Mouse (Mus musculus) liver, embryonic 14.5 days (tissue): ENCODE measurements around the gene Adam19. TPM values are rescaled to one million over a fixed set of nuclear protein-coding genes. Genes with fewer than 3 reads are reported as not detected.

Source experiments
- ATAC-seq: fragments of 200-750 bp; cut with Nextera tagmentation; 2 replicates; pipeline ENCODE4 v1.8.0; 2017; ENCODE audit warnings: moderate number of reproducible peaks, mild to moderate bottlenecking, moderate library complexity; ENCODE audit not compliant: insufficient read depth
- DNase-seq, 3 experiments: peaks; one replicate each; pipeline ENCODE4 v3.0.0-alpha.2; 2012 to 2013; ENCODE audit warnings: low read depth in 3 of 3, low spot score in 3 of 3
- H3K27ac ChIP-seq: fragments of 300-500 bp; sonication (generic); 2 replicates; pipeline ENCODE4 v1.5.1; 2014; ENCODE audit warnings: moderate library complexity, mild to moderate bottlenecking, control low read depth, inconsistent platforms
- H3K27me3 ChIP-seq: fragments of 300-500 bp; sonication (generic); 2 replicates; pipeline ENCODE4 v1.6.1; 2014; ENCODE audit warnings: mild to moderate bottlenecking, low read length, moderate library complexity; ENCODE audit not compliant: control insufficient read depth, insufficient read depth
- H3K36me3 ChIP-seq: fragments of 300-500 bp; sonication (generic); replicated peaks from 2 replicates; pipeline ENCODE4 v1.6.1; 2014; ENCODE audit warnings: low read depth; ENCODE audit not compliant: control insufficient read depth, insufficient read depth
- H3K4me1 ChIP-seq, 2 experiments: fragments of 200-500 bp in 1 of 2; fragments of 300-500 bp in 1 of 2; sonication (generic) in 1 of 2; replicated peaks; 2 replicates each; pipeline ENCODE4 v1.6.1; 2012 to 2014; ENCODE audit warnings: antibody characterized with exemption in 1 of 2, inconsistent platforms in 1 of 2, low read length in 1 of 2; ENCODE audit not compliant: control insufficient read depth in 2 of 2, insufficient read depth in 2 of 2
- H3K4me2 ChIP-seq: fragments of 300-500 bp; sonication (generic); 2 replicates; pipeline ENCODE4 v1.6.1; 2014; ENCODE audit warnings: low read depth, mild to moderate bottlenecking, control low read depth, moderate library complexity
- H3K4me3 ChIP-seq, 2 experiments: fragments of 200-500 bp in 1 of 2; fragments of 300-500 bp in 1 of 2; sonication (generic) in 1 of 2; 2 replicates each; pipeline ENCODE4 v1.5.1; 2012 to 2014; ENCODE audit warnings: low read depth in 2 of 2, low read length in 2 of 2, mild to moderate bottlenecking in 2 of 2, control low read depth in 1 of 2, inconsistent platforms in 1 of 2, moderate library complexity in 1 of 2; ENCODE audit not compliant: insufficient read depth in 1 of 2
- H3K9ac ChIP-seq: fragments of 300-500 bp; sonication (generic); replicated peaks from 2 replicates; pipeline ENCODE4 v1.6.1; 2014; ENCODE audit warnings: mild to moderate bottlenecking, control low read depth, moderate library complexity
- H3K9me3 ChIP-seq: fragments of 300-500 bp; sonication (generic); 2 replicates; pipeline ENCODE4 v1.6.1; 2016; ENCODE audit warnings: low read length, mixed read lengths; ENCODE audit not compliant: control insufficient read depth
- CTCF ChIP-seq: IDR thresholded peaks from 2 replicates; pipeline ENCODE4 v1.5.1; 2016; ENCODE audit warnings: antibody characterized with exemption, low read depth, control low read depth
- EP300 ChIP-seq: IDR thresholded peaks from 2 replicates; pipeline ENCODE4 v1.6.1; 2016; ENCODE audit warnings: antibody characterized with exemption, low read depth
- WGBS: fragments of 180-500 bp; shearing (Covaris S2); extraction: QIAGEN DNeasy Blood & Tissue Kit; methylation state at CpG from one replicate; pipeline ENCODE4 v1.1.7; 2014; ENCODE audit not compliant: insufficient replicate concordance; 5-methylcytosine and 5-hydroxymethylcytosine counted together
- microRNA-seq: library from miRNA; unstranded; fragments of <30 nt; microRNA quantifications from one replicate; pipeline ENCODE4, GENCODE M21; 2016
- polyA plus RNA-seq, 2 experiments: library from polyadenylated mRNA; depleted of rRNA in 1 of 2; stranded (reverse) in 1 of 2; unstranded in 1 of 2; fragments of >200 nt; fragmentation: Nextera tagmentation in 1 of 2; extraction: Ambion mirVana in 1 of 2; gene quantifications; 2 replicates each; pipeline versions ENCODE4 v1.2.1 to v1.2.3; 2012 to 2014

Adam19 gene
- polyA plus RNA-seq, 2 experiments = 0.60 to 1.2 TPM

- H3K9me3 ChIP-seq = no peaks in the 10 kb centered on the region
- TF ChIP-seq EP300 (no peak), CTCF (no peak)
- no peak overlapping the region for H3K9ac ChIP-seq
- 45% methylated on average over 3 of the region's 3 CpGs for WGBS
- DNase-seq (no peak), ATAC-seq (no peak)
- no peak overlapping the region for H3K4me3 ChIP-seq
- no peak overlapping the region for H3K27ac ChIP-seq
- H3K36me3 ChIP-seq = no peaks in the 10 kb centered on the region
- no peaks in the 10 kb centered on the region for H3K4me1 ChIP-seq
- H3K4me2 ChIP-seq = no peak overlapping the region
- H3K27me3 ChIP-seq = no peaks in the 10 kb centered on the region
Observed at GRCm38 (mm10) chr11:46184946-46185345, 129.2 kb downstream of the Adam19 start.

DNA sequence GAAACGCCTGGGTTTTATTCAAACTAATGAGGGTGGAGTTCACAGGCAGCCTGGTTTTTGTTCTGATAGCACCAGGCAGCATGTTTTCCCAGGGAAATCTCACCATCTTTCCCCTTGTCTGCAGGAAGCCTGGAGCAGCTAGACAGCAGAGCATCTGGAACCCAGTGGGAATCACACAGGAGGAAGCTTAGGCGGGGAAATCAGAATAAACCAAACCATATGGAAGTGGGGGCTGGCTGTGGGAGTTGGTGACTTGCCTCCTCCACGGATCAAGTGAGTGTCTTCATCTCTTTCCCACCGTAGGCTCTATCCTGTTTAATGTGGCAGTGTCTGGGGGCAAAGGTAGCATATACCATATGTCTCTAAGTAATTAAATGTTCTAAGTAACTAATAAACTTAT, 129.7 kb downstream of the Adam19 start:
- Histone ChIP-seq H3K9ac (no peak overlapping the region), H3K4me1 (no peaks in the 10 kb centered on the region), H3K27ac (no peak overlapping the region), H3K27me3 (no peaks in the 10 kb centered on the region), H3K9me3 (no peaks in the 10 kb centered on the region), H3K36me3 (no peaks in the 10 kb centered on the region), H3K4me3 (no peak overlapping the region), H3K4me2 (no peak overlapping the region)
- DNase-seq (no peak), ATAC-seq (no peak)
- WGBS = 24% methylated on average over 4 of the region's 4 CpGs
- TF ChIP-seq EP300 = no peak

- no peak for DNase-seq
- no peak for ATAC-seq
- Histone ChIP-seq H3K9ac (no peak overlapping the region), H3K4me3 (no peak overlapping the region), H3K9me3 (no peaks in the 10 kb centered on the region), H3K4me2 (no peak overlapping the region), H3K27ac (no peak overlapping the region), H3K36me3 (no peaks in the 10 kb centered on the region), H3K4me1 (no peaks in the 10 kb centered on the region), H3K27me3 (no peaks in the 10 kb centered on the region)
- TF ChIP-seq EP300 (no peak), CTCF (no peak)
- WGBS = 55% methylated on average over 2 of the region's 2 CpGs
Observed at GRCm38 (mm10) chr11:46188283-46188682, 132.5 kb downstream of the Adam19 start.

DNA sequence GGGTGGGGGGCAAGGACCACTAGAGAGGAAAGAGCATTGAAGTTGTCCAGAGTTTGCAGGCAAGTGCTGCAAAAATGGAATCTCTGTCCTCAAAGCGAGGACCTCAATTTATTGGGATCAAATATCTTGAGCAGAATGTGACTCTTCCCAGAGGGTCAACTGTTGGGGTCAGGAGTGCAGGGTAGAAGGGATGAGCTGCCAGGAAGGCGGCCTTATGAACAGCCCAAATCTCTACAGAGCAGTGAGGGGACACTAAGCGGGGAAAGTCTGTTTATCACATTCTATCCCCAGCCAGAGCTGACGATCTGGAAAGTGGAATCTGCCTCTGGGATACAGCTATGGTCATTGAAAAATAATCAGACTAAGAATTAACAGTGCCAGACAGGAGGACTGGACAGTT, 138.4 kb downstream of the Adam19 start:
- Histone ChIP-seq H3K36me3 (no peaks in the 10 kb centered on the region), H3K4me2 (no peak overlapping the region), H3K4me3 (no peak overlapping the region), H3K9me3 (no peaks in the 10 kb centered on the region), H3K4me1 (no peaks in the 10 kb centered on the region), H3K27ac (no peak overlapping the region), H3K9ac (no peak overlapping the region), H3K27me3 (no peaks in the 10 kb centered on the region)
- TF ChIP-seq CTCF = no peak
- TF ChIP-seq EP300 = no peak
- 68% methylated on average over 4 of the region's 4 CpGs for WGBS
- DNase-seq (no peak), ATAC-seq (no peak)

Small RNAs within 50 kb of the gene (microRNA-seq; reads per million reads assigned to microRNA genes)
- gene Mir7239 = not detected
- gene Mir8100 = not detected

Other genes starting within 250 kb of the Adam19 start
- gene Clint1, start 203.9 kb upstream of the Adam19 start, polyA plus RNA-seq (2012; rRNA removed) = 36.3 and 46.0 TPM in 2 replicates
- 41.6 and 43.3 TPM in 2 replicates for gene Clint1, start 203.9 kb upstream of the Adam19 start, polyA plus RNA-seq (2014; fragmentation: Nextera tagmentation; extraction: Ambion mirVana)
- gene Lsm11, start 111.1 kb upstream of the Adam19 start, polyA plus RNA-seq (2012; rRNA removed) = 2.5 and 2.6 TPM in 2 replicates
- gene Lsm11, start 111.1 kb upstream of the Adam19 start, polyA plus RNA-seq (2014; fragmentation: Nextera tagmentation; extraction: Ambion mirVana) = 3.4 TPM in 2 replicates
- gene Thg1l, start 100.5 kb upstream of the Adam19 start, polyA plus RNA-seq (2012; rRNA removed) = 5.9 and 8.7 TPM in 2 replicates
- gene Thg1l, start 100.5 kb upstream of the Adam19 start, polyA plus RNA-seq (2014; fragmentation: Nextera tagmentation; extraction: Ambion mirVana) = 6.3 and 6.5 TPM in 2 replicates
- 0.02 TPM in 2 replicates for gene Sox30, start 75.7 kb upstream of the Adam19 start, polyA plus RNA-seq (2012; rRNA removed)
- not detected in 2 replicates for gene Sox30, start 75.7 kb upstream of the Adam19 start, polyA plus RNA-seq (2014; fragmentation: Nextera tagmentation; extraction: Ambion mirVana)
- gene Gm12166, start 3.7 kb upstream of the Adam19 start, polyA plus RNA-seq (2012; rRNA removed) = 2.6 and 2.8 TPM in 2 replicates
- gene Gm12166, start 3.7 kb upstream of the Adam19 start, polyA plus RNA-seq (2014; fragmentation: Nextera tagmentation; extraction: Ambion mirVana) = 4.1 and 4.7 TPM in 2 replicates
- 0.02 and 0.04 TPM in 2 replicates for gene Nipal4, start 110.5 kb downstream of the Adam19 start, polyA plus RNA-seq (2012; rRNA removed)
- gene Nipal4, start 110.5 kb downstream of the Adam19 start, polyA plus RNA-seq (2014; fragmentation: Nextera tagmentation; extraction: Ambion mirVana) = not detected in 2 replicates
- gene Fndc9, start 179.5 kb downstream of the Adam19 start, polyA plus RNA-seq (2012; rRNA removed) = not detected in 2 replicates
- not detected in 2 replicates for gene Fndc9, start 179.5 kb downstream of the Adam19 start, polyA plus RNA-seq (2014; fragmentation: Nextera tagmentation; extraction: Ambion mirVana)